Mouse (Mus musculus): ENCODE measurements at regions not wholly inside any gene's neighbourhood (a gene's known extent, or its start where the extent isn't known, plus 50 kb on each side); places are given as distances from the start of the nearest gene placed in this dataset.

DNA sequence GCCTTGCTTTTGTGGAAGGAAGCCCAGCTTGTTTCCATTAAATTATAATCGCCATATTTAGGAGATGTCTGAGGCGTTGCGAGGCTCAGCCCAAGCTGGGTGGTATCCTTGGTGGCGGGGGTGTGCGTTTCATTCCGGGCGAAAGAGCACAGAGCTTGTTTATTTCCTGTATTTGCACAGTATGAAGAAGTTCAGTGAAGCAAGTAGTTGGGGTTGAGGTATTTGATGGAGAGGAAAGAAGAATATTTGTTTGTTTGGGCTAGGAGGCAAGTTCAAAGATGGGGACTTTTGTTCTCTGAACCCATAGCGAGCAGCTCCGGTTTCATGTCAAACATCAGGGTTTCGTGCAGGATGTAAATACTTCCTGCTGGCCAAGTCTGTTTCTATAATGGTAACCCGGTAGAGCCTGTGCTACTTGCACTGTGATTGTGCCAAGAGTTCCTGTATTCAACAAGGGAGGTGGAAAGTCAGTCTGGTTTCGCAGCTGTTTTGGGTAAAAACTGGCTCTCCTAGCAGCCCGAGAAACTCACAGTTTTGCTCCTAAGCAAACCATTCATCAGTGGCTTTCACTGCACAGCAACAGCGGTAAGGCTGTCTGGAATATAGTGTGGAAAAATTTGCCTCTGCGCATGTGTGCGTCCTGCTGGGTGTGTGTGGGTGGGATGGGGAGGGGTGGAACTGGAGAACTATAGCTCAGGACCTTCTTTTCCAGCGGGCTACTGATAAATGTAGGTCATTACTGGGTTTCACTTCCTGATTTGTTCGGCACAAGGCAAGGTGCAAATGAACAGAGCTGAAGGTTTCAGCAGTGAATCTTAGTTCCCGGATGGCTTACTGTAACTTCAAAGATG is 306.7 kb upstream of the Nrip1 start:
- Histone ChIP-seq H3K4me1 (peaks cover 9% of the 10 kb centered on the region), H3K4me2 (replicated peaks) (peak overlapping the region; percentile 65), H3K27ac (peak overlapping the region; percentile 76), H3K9me3 (0 out of 2 replicates have a peak, but pooled peaks cover 4% of the 10 kb centered on the region), H3K9ac (peak overlapping the region; percentile 56), H3K36me3 (no peaks in the 10 kb centered on the region), H3K27me3 (no peaks in the 10 kb centered on the region), H3K4me3 (peak overlapping the region; percentile 40)
- WGBS: 29% methylated on average over 19 of the region's 19 CpGs
- ATAC-seq (ENCODE audit: low FRiP score, low read depth): peak; percentile 88

DNA sequence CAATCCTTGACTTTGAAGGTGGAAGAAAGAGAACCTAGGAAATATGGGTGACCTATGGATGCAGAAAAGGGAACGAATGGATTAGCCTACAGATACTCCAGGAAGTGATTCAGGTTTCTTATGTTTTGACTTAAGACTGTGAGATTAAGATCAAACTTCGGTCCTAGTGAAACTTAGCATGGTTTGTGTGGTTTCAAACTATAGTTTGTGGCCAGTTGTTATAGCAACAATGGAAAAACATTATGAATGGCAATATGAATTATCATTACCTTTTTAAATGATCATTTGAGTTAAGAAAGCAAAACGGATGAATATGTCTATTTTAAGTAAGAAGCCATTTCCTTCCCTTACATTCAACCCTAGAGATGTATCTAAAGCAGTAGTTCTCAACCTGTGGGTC is 305.3 kb upstream of the Nrip1 start:
- no peak overlapping the region for H3K4me2 ChIP-seq (replicated peaks)
- H3K27ac ChIP-seq: no peak overlapping the region
- 0 out of 2 replicates have a peak, but pooled peaks cover 4% of the 10 kb centered on the region for H3K9me3 ChIP-seq
- H3K36me3 ChIP-seq: no peaks in the 10 kb centered on the region
- no peak overlapping the region for H3K4me3 ChIP-seq
- ATAC-seq (ENCODE audit: low FRiP score, low read depth): no peak
- peaks cover 9% of the 10 kb centered on the region for H3K4me1 ChIP-seq
- 79% methylated on average over 3 of the region's 3 CpGs for WGBS
- H3K27me3 ChIP-seq: no peaks in the 10 kb centered on the region
- no peak overlapping the region for H3K9ac ChIP-seq

- Histone ChIP-seq H3K9me3 (no peaks in the 10 kb centered on the region), H3K4me1 (no peaks in the 10 kb centered on the region), H3K27me3 (no peaks in the 10 kb centered on the region), H3K4me2 (replicated peaks) (no peak overlapping the region), H3K4me3 (no peak overlapping the region), H3K27ac (no peak overlapping the region), H3K36me3 (no peaks in the 10 kb centered on the region), H3K9ac (no peak overlapping the region)
- no peak for ATAC-seq (ENCODE audit: low FRiP score, low read depth)
- WGBS: 96% methylated on average over 4 of the region's 4 CpGs
Observed at GRCm38 (mm10) chr16:76669795-76670194, 296.2 kb upstream of the Nrip1 start.

- ATAC-seq (ENCODE audit: low FRiP score, low read depth): no peak
- Histone ChIP-seq H3K9ac (no peak overlapping the region), H3K4me1 (no peaks in the 10 kb centered on the region), H3K36me3 (no peaks in the 10 kb centered on the region), H3K4me2 (replicated peaks) (no peak overlapping the region), H3K27me3 (no peaks in the 10 kb centered on the region), H3K9me3 (no peaks in the 10 kb centered on the region), H3K27ac (no peak overlapping the region), H3K4me3 (no peak overlapping the region)
- 63% methylated on average over 3 of the region's 3 CpGs for WGBS
Observed at GRCm38 (mm10) chr16:76667046-76667445, 293.4 kb upstream of the Nrip1 start.

- Histone ChIP-seq H3K36me3 (no peaks in the 10 kb centered on the region), H3K4me3 (no peak overlapping the region), H3K4me2 (replicated peaks) (no peak overlapping the region), H3K4me1 (no peaks in the 10 kb centered on the region), H3K9me3 (no peaks in the 10 kb centered on the region), H3K27ac (no peak overlapping the region), H3K27me3 (no peaks in the 10 kb centered on the region), H3K9ac (no peak overlapping the region)
- WGBS: 15% methylated on average over 3 of the region's 3 CpGs
- no peak; the same call in 1 of the 2 replicates for ATAC-seq (ENCODE audit: low FRiP score, low read depth)
Observed at GRCm38 (mm10) chr16:76655106-76655505, 281.5 kb upstream of the Nrip1 start.

GRCm38 (mm10) chr16:76644281-76644680 is 270.7 kb upstream of the Nrip1 start:
- Histone ChIP-seq H3K4me3 (no peak overlapping the region), H3K36me3 (no peaks in the 10 kb centered on the region), H3K4me2 (replicated peaks) (no peak overlapping the region), H3K27me3 (no peaks in the 10 kb centered on the region), H3K9ac (no peak overlapping the region), H3K4me1 (no peaks in the 10 kb centered on the region), H3K9me3 (no peaks in the 10 kb centered on the region), H3K27ac (no peak overlapping the region)
- WGBS: 48% methylated on average over 6 of the region's 6 CpGs
- ATAC-seq (ENCODE audit: low FRiP score, low read depth): no peak

DNA sequence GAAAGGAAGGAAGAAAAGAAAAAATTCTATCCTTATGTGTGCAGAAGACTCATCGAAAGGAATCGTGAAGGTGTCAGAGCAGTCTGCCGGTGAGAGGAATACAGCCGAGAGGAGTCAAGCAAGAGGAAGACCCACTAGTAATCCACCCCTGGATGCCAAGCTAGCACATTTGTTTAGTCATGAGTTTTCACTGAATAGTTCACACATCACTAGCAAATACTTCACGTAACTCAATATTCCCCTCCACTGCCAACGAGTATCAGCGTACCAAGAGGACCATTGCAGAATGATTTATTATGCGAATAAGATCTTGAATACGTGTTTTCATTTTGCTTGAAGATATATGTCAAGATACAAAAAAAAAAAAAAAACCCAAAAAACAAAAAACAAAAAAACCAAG is 270.2 kb upstream of the Nrip1 start:
- Histone ChIP-seq H3K27me3 (no peaks in the 10 kb centered on the region), H3K9ac (no peak overlapping the region), H3K4me1 (no peaks in the 10 kb centered on the region), H3K9me3 (no peaks in the 10 kb centered on the region), H3K36me3 (no peaks in the 10 kb centered on the region), H3K4me2 (replicated peaks) (no peak overlapping the region), H3K4me3 (no peak overlapping the region), H3K27ac (no peak overlapping the region)
- no peak for ATAC-seq (ENCODE audit: low FRiP score, low read depth)
- 93% methylated on average over 9 of the region's 9 CpGs for whole genome bisulfite sequencing

- 78% methylated on average over 9 of the region's 9 CpGs for WGBS
- Histone ChIP-seq H3K27ac (no peak overlapping the region), H3K4me3 (no peak overlapping the region), H3K27me3 (no peaks in the 10 kb centered on the region), H3K4me2 (replicated peaks) (no peak overlapping the region), H3K9ac (no peak overlapping the region), H3K9me3 (no peaks in the 10 kb centered on the region), H3K36me3 (no peaks in the 10 kb centered on the region), H3K4me1 (no peaks in the 10 kb centered on the region)
- no peak for ATAC-seq (ENCODE audit: low FRiP score, low read depth)
Observed at GRCm38 (mm10) chr16:76635169-76635568, 261.5 kb upstream of the Nrip1 start.

- Histone ChIP-seq H3K36me3 (no peaks in the 10 kb centered on the region), H3K4me2 (replicated peaks) (no peak overlapping the region), H3K4me1 (no peaks in the 10 kb centered on the region), H3K27ac (no peak overlapping the region), H3K9me3 (no peaks in the 10 kb centered on the region), H3K27me3 (no peaks in the 10 kb centered on the region), H3K9ac (no peak overlapping the region), H3K4me3 (no peak overlapping the region)
- ATAC-seq (ENCODE audit: low FRiP score, low read depth): no peak
- 64% methylated on average over 4 of the region's 4 CpGs for WGBS
Observed at GRCm38 (mm10) chr16:76634196-76634698, 260.6 kb upstream of the Nrip1 start.

DNA sequence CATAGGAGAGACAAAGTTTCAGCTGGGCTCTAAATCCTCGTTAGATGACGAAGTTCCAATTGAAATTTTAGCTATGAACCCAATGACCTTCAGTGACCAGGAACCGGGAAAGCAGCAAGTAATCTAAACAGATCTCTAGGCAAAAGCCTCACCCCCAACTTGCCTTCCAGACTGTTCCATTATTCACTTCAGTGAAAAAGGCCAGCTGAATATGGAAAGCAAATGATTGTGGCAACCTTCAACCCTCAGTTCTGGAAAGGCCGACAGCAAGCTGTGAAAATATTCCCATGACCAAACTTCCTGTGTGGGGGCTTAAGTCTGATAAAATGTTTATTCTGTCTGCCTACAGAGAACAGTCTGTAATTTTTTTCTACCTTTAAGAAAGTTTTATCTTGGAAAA is 252.5 kb upstream of the Nrip1 start:
- 33% methylated on average over 4 of the region's 4 CpGs for WGBS

DNA sequence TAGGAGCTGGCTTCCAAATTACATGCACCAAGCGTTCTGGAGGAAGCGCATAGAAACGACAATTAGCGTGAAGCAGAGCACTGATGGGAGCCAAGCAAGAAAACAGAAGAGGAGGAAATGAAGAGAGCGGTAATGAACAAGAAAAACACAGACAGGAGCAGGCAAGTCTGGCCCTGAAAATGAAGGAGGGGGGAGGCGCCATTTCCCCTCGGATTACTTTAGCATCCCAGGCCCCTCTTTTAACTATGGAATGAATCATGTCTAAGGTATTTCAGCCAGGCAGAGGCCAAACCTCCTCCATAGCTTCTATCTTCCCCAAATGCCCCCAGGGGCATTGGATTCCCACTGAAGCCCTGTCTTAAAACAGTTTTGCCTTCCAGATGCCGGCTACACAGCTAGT is 248.1 kb upstream of the Nrip1 start:
- WGBS: 26% methylated on average over 8 of the region's 8 CpGs
- no peaks in the 10 kb centered on the region for H3K36me3 ChIP-seq
- peak; percentile 39; the same call in 1 of the 2 replicates for ATAC-seq (ENCODE audit: low FRiP score, low read depth)
- peaks cover 6% of the 10 kb centered on the region for H3K4me1 ChIP-seq
- no peak overlapping the region for H3K4me3 ChIP-seq
- H3K9ac ChIP-seq: no peak overlapping the region
- no peaks in the 10 kb centered on the region for H3K27me3 ChIP-seq
- H3K4me2 ChIP-seq (replicated peaks): peak overlapping the region; percentile 34
- H3K27ac ChIP-seq: no peak overlapping the region
- no peaks in the 10 kb centered on the region for H3K9me3 ChIP-seq

More for the DNA sequence above, 252.5 kb upstream of the Nrip1 start:
- Histone ChIP-seq H3K27ac (no peak overlapping the region), H3K4me1 (peaks cover 6% of the 10 kb centered on the region), H3K9me3 (no peaks in the 10 kb centered on the region), H3K9ac (no peak overlapping the region), H3K4me3 (no peak overlapping the region), H3K27me3 (no peaks in the 10 kb centered on the region), H3K36me3 (no peaks in the 10 kb centered on the region), H3K4me2 (replicated peaks) (no peak overlapping the region)
- no peak for ATAC-seq (ENCODE audit: low FRiP score, low read depth)

DNA sequence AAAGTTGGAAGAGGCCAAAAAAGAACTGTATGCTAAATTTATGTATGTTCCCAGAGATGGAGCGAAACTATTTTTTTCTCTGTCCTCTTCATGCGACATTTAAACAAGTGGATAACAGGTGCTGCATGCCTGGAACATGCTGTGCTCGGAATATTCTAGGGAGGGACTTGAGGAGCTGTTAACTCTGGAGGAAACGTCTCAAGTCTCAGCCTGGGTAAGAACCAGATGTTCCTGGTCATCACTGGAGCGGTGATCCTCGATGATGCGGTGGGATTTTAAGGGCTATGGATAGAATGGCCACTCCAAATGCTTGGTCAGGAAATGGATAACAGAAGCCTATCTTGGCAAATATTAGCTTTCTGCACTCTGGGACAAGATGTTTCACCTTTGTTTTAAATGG is 244.7 kb upstream of the Nrip1 start:
- Histone ChIP-seq H3K9me3 (no peaks in the 10 kb centered on the region), H3K4me2 (replicated peaks) (no peak overlapping the region), H3K36me3 (no peaks in the 10 kb centered on the region), H3K27ac (no peak overlapping the region), H3K9ac (no peak overlapping the region), H3K4me3 (no peak overlapping the region), H3K4me1 (peaks cover 6% of the 10 kb centered on the region), H3K27me3 (no peaks in the 10 kb centered on the region)
- 63% methylated on average over 7 of the region's 7 CpGs for WGBS
- ATAC-seq (ENCODE audit: low FRiP score, low read depth): no peak

GRCm38 (mm10) chr16:76611061-76611460 is 237.4 kb upstream of the Nrip1 start:
- Histone ChIP-seq H3K9me3 (no peaks in the 10 kb centered on the region), H3K36me3 (no peaks in the 10 kb centered on the region), H3K4me3 (no peak overlapping the region), H3K9ac (no peak overlapping the region), H3K27me3 (no peaks in the 10 kb centered on the region), H3K4me2 (replicated peaks) (no peak overlapping the region), H3K4me1 (no peaks in the 10 kb centered on the region), H3K27ac (no peak overlapping the region)
- ATAC-seq (ENCODE audit: low FRiP score, low read depth): no peak
